Mouse (Mus musculus) neutrophil, adult 65 days (primary cell): ENCODE data around the gene Rtn3. TPM values are rescaled to one million over a fixed set of nuclear protein-coding genes. Genes with fewer than 3 reads are reported as not detected.

Experiments used
- total RNA-seq: library from RNA; stranded (reverse); gene quantifications from 2 replicates; pipeline ENCODE4 v1.2.4, GENCODE M21; 2023

Gene Rtn3
- 144 and 156 TPM in 2 replicates for total RNA-seq

DNA sequence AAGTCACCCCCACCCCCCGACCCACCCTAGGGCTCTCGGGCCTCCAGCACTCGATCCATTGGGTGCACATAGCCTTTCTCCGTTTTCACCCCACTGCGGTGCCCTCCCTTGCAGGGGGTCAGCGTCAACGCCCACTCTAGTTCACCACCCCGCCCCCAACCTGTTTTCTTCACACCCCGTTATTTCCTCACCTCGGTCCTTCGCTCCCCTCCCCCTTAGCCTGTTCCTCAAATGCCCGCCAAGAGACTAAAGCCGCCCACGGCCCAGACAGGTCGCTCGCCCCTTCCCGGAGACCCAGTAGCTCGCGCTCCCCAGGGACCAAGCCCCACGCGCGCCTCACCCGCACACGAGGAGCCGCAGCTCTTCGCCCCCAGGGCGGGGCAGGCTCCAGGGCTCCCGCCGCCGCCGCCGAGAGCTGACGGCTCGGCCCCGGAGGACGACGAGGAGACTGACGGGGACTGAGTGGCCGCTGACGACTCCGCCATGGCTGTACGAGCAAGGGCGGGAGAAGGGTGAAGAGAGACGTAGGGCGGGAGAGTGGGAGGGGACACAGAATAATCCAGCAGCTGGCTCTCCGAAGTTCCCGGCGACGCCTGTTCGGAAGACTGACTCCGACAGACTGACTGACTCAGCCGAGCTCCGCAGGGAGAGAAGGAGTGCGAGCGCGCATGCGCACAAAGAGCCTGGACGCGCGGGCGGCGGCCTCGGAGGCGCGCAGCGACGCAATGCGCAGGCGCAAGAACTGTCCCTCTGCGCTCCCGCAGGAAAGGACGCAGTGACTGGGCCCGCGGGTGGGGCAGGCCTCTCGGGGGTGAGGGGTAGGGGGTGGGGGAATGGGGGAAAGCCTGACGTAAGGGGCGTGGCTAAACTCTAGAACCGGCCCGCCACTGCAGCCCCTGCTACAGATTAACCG is at the start of gene Rtn3:
Gene Rtn3 (minus strand): TSS at position 683 of the 913 bp plus-strand sequence.

DNA sequence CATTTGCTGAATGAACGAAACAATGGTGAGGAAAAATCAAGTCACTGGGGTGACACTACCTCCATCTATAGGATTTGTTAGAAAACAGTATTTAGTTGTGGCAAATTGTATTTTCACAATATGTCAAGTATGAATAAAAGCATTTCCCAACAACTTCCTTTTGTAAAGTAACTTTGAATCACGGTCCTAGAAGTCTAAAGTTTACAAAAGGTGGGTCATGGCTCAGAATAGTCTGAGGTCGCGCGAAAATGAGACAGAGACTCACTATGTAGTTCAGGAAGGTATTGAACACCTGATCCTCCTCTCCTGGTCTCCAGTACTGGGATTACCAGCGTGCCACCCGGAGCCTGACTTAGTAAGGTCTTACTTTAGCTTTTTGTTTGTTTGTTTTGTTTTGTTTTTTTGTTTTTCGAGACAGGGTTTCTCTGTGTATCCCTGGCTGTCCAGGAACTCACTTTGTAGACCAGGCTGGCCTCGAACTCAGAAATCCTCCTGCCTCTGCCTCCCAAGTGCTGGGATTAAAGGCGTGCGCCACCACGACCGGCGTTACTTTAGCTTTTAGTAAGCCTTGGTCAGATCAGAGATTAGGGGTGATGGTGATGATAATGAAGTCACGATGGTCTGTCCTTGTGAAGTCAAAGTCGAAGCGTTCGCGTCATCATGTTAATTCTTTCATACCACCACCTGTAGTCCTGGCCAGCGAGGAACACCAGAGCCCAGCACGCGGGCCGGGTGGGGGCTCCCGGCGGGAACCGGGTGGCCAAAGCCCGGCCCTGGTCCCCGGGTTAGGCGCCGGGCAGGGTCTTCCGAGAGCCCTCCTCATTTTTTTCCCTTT is 10.5 kb upstream of the Rtn3 start, which contains the start of gene Atl3:
Gene Atl3 (plus strand): TSS at position 689 of the 835 bp plus-strand sequence.

GRCm38 (mm10) chr19:7416834-7417735 is 66.0 kb downstream of the Rtn3 start, which contains the start of gene 2700081O15Rik:
2700081O15Rik (plus strand) TSS chr19:7417625.

DNA sequence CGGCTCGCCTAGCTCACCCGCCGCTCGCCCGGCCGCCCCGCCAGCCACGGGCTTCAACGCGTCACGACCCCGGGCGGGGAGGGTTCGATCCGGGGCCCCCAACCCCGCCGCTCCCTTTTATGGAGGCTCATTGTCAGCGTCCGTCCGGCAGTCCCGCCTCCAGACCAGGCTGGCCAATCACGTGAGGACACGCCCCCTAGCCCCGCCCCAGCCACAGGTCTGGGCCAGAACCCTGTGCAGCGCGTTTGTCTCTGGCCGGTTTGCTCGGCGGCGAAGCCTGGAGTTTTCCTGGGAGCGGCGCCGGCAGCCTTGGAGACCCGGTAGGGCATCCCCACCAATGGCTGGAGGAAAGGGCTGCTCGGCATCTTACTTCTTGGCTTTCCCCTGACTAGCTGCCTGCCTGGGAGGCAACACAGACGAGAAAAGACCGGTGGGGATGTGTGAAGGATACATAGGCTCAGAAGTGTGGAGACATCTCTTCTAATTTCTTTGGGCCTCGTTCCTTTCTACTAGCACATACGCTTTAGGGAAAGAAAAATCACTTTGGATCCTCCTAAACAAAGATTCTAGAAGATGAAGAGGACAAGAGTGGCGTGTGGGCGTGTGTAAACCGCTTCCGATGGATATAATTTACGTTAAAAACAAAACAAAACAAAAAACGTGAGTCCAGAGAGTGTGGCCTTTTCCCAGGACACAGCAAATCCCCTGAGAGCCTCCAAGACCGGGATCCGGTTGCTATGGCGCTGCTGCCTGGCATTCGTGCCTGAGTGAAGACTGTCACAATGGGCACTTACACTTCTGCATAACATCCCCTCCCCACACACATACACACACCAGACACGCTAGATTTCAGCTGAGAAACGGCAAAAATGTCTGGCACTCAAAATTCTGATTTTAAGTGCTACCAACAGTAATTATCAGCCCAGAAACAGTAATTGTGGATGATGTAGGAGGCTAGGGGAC is 99.9 kb downstream of the Rtn3 start, which contains the start of gene Spindoc:
Gene Spindoc (minus strand): TSS at position 92 of the 963 bp plus-strand sequence.

Other genes with a start within 250 kb of the Rtn3 start
- gene Naa40, start 242.1 kb downstream of the Rtn3 start, total RNA-seq = 22.1 and 29.1 TPM in 2 replicates
- gene Rcor2, start 216.0 kb downstream of the Rtn3 start, total RNA-seq = 0.41 and 2.2 TPM in 2 replicates
- 154 and 190 TPM in 2 replicates for gene Mark2, start 141.4 kb downstream of the Rtn3 start, total RNA-seq
- 5.9 and 8.9 TPM in 2 replicates for gene Spindoc, start 100.3 kb downstream of the Rtn3 start, total RNA-seq
- gene 2700081O15Rik, start 65.7 kb downstream of the Rtn3 start, total RNA-seq = 2.6 TPM in 2 replicates
- 20.9 and 23.7 TPM in 2 replicates for gene Atl3, start 10.8 kb upstream of the Rtn3 start, total RNA-seq
- 2.1 and 2.6 TPM in 2 replicates for gene Pla2g16, start 74.2 kb upstream of the Rtn3 start, total RNA-seq
- not detected in 2 replicates for gene Lgals12, start 123.9 kb upstream of the Rtn3 start, total RNA-seq
- gene Hrasls5, start 129.3 kb upstream of the Rtn3 start, total RNA-seq = not detected in 2 replicates
- not detected in 2 replicates for gene Slc22a19, start 228.0 kb upstream of the Rtn3 start, total RNA-seq